Comparison of ENCODE assay signal across 11 mouse cellular contexts in the genomic region with DNA sequence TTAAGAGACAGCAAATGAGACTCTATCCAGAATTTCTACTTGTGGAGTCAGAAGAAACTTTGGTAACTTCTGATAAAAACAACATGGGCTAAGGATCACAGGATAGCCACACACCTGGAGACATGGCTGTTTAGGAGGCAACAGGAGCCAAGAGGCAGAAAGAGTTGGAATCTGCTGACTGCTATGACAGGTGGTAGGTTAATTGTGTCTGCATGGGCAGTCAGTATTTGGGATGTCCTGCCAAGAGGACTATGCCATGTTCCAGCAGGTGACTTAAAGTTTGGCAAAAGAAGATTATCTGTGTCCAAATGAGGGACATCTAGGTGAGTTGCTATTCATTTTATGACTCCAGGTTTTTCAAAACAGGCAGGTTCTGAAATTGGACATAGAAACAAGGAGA. TPM values are rescaled to one million over a fixed set of nuclear protein-coding genes. Genes with fewer than 3 reads are reported as not detected.
"Had no signal": no experiment of that assay in that cellular context is flagged by ENCODE, and none has a peak within 500 bp of the region (broad histone marks: within the 10 kb centered on the region; RNA-seq: fewer than 3 reads in every experiment).

No protein-coding gene starts in this region.

- DNase-seq: kidney, postnatal 10 days; kidney, postnatal 36 days; liver, embryonic 13.5 days; lung, adult 2 months; lung, postnatal 14 days; lung, postnatal 4 days; midbrain, embryonic 14.5 days; thymus, adult 18-20 months; thymus, postnatal 36 days had no signal

RNA-seq across cellular contexts. Expression of gene Pcdh18, which starts 4.8 kb away (rescaled TPM):
- total RNA-seq: megakaryocyte progenitor cell, adult 5-6 weeks; megakaryocyte-erythroid progenitor cell, adult 5-6 weeks had no signal
